Mouse (Mus musculus) CH12.LX (cell line): Measurements from ENCODE around the gene Gm17304.

Experiments used
- MXI1 ChIP-seq: IDR thresholded peaks from 2 replicates; pipeline ENCODE4 v1.6.1; 2011; ENCODE audit warnings: mild to moderate bottlenecking, low read depth, low read length, improper control_type of control experiment
- POLR2A ChIP-seq: IDR thresholded peaks from 2 replicates; pipeline ENCODE4 v1.6.1; 2011; ENCODE audit warnings: low read depth, mild to moderate bottlenecking, improper control_type of control experiment, low read length
- ZNF384 ChIP-seq: IDR thresholded peaks from 2 replicates; pipeline ENCODE4 v1.6.1; 2012; ENCODE audit warnings: low read depth, low read length, improper control_type of control experiment, inconsistent platforms

GRCm38 (mm10) chr5:106620446-106620845 lies 11.5 kb downstream of the Gm17304 start:
- TF ChIP-seq ZNF384 (no peak), MXI1 (no peak), POLR2A (no peak)
